Mouse (Mus musculus): ENCODE results near the gene Ganab. TPM values are rescaled to one million over a fixed set of nuclear protein-coding genes. Genes with fewer than 3 reads are reported as not detected.
A peak's percentile ranks its signal among the peaks of the same experiment; 100 is the strongest.

The Ganab gene
- polyA plus RNA-seq, 1 experiment = 190 TPM

- Histone ChIP-seq H3K4me1 (ENCODE audit: control insufficient read depth, insufficient read depth, low read length) (0 out of 2 replicates have a peak, but pooled peaks cover 2% of the 10 kb centered on the region), H3K27ac (ENCODE audit: insufficient read depth, low read length) (peak overlapping the region; percentile 70), H3K4me3 (ENCODE audit: insufficient read depth, low read length) (peak overlapping the region; percentile 96)
- TF ChIP-seq CTCF (IDR thresholded peaks at IDR 0.05; ENCODE audit: borderline replicate concordance, insufficient read depth, low read length) = no peak
- no peak for TF ChIP-seq POLR2A (IDR thresholded peaks at IDR 0.05; ENCODE audit: low read depth, low read length)
These were observed 56.3 kb downstream of the Ganab start for GRCm38 (mm10) chr19:8954171-8954570.

- Histone ChIP-seq H3K27ac (ENCODE audit: insufficient read depth, low read length) (no peak overlapping the region), H3K4me1 (ENCODE audit: control insufficient read depth, insufficient read depth, low read length) (peaks cover 5% of the 10 kb centered on the region), H3K4me3 (ENCODE audit: insufficient read depth, low read length) (no peak overlapping the region)
- TF ChIP-seq POLR2A (IDR thresholded peaks at IDR 0.05; ENCODE audit: low read depth, low read length) (no peak), CTCF (IDR thresholded peaks at IDR 0.05; ENCODE audit: borderline replicate concordance, insufficient read depth, low read length) (no peak)
These were observed 64.4 kb downstream of the Ganab start for GRCm38 (mm10) chr19:8962256-8962655.

- H3K4me3 ChIP-seq (ENCODE audit: insufficient read depth, low read length) = no peak overlapping the region
- H3K27ac ChIP-seq (ENCODE audit: insufficient read depth, low read length) = no peak overlapping the region
- TF ChIP-seq CTCF (IDR thresholded peaks at IDR 0.05; ENCODE audit: borderline replicate concordance, insufficient read depth, low read length) = no peak
- TF ChIP-seq POLR2A (IDR thresholded peaks at IDR 0.05; ENCODE audit: low read depth, low read length) = no peak
These were observed 67.2 kb downstream of the Ganab start for GRCm38 (mm10) chr19:8965075-8965474.

GRCm38 (mm10) chr19:8965771-8966170 is 67.9 kb downstream of the Ganab start:
- TF ChIP-seq CTCF (IDR thresholded peaks at IDR 0.05; ENCODE audit: borderline replicate concordance, insufficient read depth, low read length) = no peak
- peak; percentile 41; the same call in 1 of the 2 replicates for TF ChIP-seq POLR2A (IDR thresholded peaks at IDR 0.05; ENCODE audit: low read depth, low read length)
- Histone ChIP-seq H3K4me1 (ENCODE audit: control insufficient read depth, insufficient read depth, low read length) (peaks cover 5% of the 10 kb centered on the region), H3K4me3 (ENCODE audit: insufficient read depth, low read length) (no peak overlapping the region), H3K27ac (ENCODE audit: insufficient read depth, low read length) (peak overlapping the region; percentile 95)

More at GRCm38 (mm10) chr19:8965075-8965474, 67.2 kb downstream of the Ganab start:
- peaks cover 5% of the 10 kb centered on the region for H3K4me1 ChIP-seq (ENCODE audit: control insufficient read depth, insufficient read depth, low read length)

- peak overlapping the region; percentile 95 for H3K27ac ChIP-seq (ENCODE audit: insufficient read depth, low read length)
- peaks cover 6% of the 10 kb centered on the region for H3K4me1 ChIP-seq (ENCODE audit: control insufficient read depth, insufficient read depth, low read length)
- TF ChIP-seq POLR2A (IDR thresholded peaks at IDR 0.05; ENCODE audit: low read depth, low read length) (peak; percentile 4; the same call in 1 of the 2 replicates), CTCF (IDR thresholded peaks at IDR 0.05; ENCODE audit: borderline replicate concordance, insufficient read depth, low read length) (no peak)
- peak overlapping the region; percentile 48 for H3K4me3 ChIP-seq (ENCODE audit: insufficient read depth, low read length)
These were observed 68.3 kb downstream of the Ganab start for GRCm38 (mm10) chr19:8966198-8966589.

Other genes with a start within 250 kb of the Ganab start
- not detected in 2 replicates for gene Chrm1, start 234.3 kb upstream of the Ganab start, polyA plus RNA-seq (2011; ENCODE audit: insufficient read length, low read depth, missing spikeins)
- 203 and 309 TPM in 2 replicates for gene Slc3a2, start 174.7 kb upstream of the Ganab start, polyA plus RNA-seq (2011; ENCODE audit: insufficient read length, low read depth, missing spikeins)
- 46.5 and 52.3 TPM in 2 replicates for gene Wdr74, start 162.2 kb upstream of the Ganab start, polyA plus RNA-seq (2011; ENCODE audit: insufficient read length, low read depth, missing spikeins)
- not detected in 2 replicates for gene 1700092M07Rik, start 157.4 kb upstream of the Ganab start, polyA plus RNA-seq (2011; ENCODE audit: insufficient read length, low read depth, missing spikeins)
- 97.6 and 114 TPM in 2 replicates for gene Stx5a, start 156.7 kb upstream of the Ganab start, polyA plus RNA-seq (2011; ENCODE audit: insufficient read length, low read depth, missing spikeins)
- 172 and 183 TPM in 2 replicates for gene Nxf1, start 141.0 kb upstream of the Ganab start, polyA plus RNA-seq (2011; ENCODE audit: insufficient read length, low read depth, missing spikeins)
- gene Tmem223, start 127.1 kb upstream of the Ganab start, polyA plus RNA-seq (2011; ENCODE audit: insufficient read length, low read depth, missing spikeins) = 34.7 and 36.7 TPM in 2 replicates
- 41.7 and 49.2 TPM in 2 replicates for gene Tmem179b, start 123.6 kb upstream of the Ganab start, polyA plus RNA-seq (2011; ENCODE audit: insufficient read length, low read depth, missing spikeins)
- gene Taf6l, start 111.7 kb upstream of the Ganab start, polyA plus RNA-seq (2011; ENCODE audit: insufficient read length, low read depth, missing spikeins) = 15.7 and 22.7 TPM in 2 replicates
- gene Polr2g, start 99.5 kb upstream of the Ganab start, polyA plus RNA-seq (2011; ENCODE audit: insufficient read length, low read depth, missing spikeins) = 93.9 and 96.0 TPM in 2 replicates
- gene Zbtb3, start 95.5 kb upstream of the Ganab start, polyA plus RNA-seq (2011; ENCODE audit: insufficient read length, low read depth, missing spikeins) = 1.4 and 2.0 TPM in 2 replicates
- gene Ttc9c, start 78.7 kb upstream of the Ganab start, polyA plus RNA-seq (2011; ENCODE audit: insufficient read length, low read depth, missing spikeins) = 52.8 and 68.7 TPM in 2 replicates
- 78.5 and 98.7 TPM in 2 replicates for gene Hnrnpul2, start 78.1 kb upstream of the Ganab start, polyA plus RNA-seq (2011; ENCODE audit: insufficient read length, low read depth, missing spikeins)
- gene AC129217.1, start 68.3 kb upstream of the Ganab start, polyA plus RNA-seq (2011; ENCODE audit: insufficient read length, low read depth, missing spikeins) = 43.8 and 73.0 TPM in 2 replicates
- 41.2 and 50.0 TPM in 2 replicates for gene Bscl2, start 60.6 kb upstream of the Ganab start, polyA plus RNA-seq (2011; ENCODE audit: insufficient read length, low read depth, missing spikeins)
- gene Gng3, start 58.9 kb upstream of the Ganab start, polyA plus RNA-seq (2011; ENCODE audit: insufficient read length, low read depth, missing spikeins) = not detected in 2 replicates
- gene Lrrn4cl, start 47.3 kb upstream of the Ganab start, polyA plus RNA-seq (2011; ENCODE audit: insufficient read length, low read depth, missing spikeins) = 5.9 and 9.0 TPM in 2 replicates
- 104 and 112 TPM in 2 replicates for gene Ubxn1, start 26.6 kb upstream of the Ganab start, polyA plus RNA-seq (2011; ENCODE audit: insufficient read length, low read depth, missing spikeins)
- 16.3 and 22.3 TPM in 2 replicates for gene Uqcc3, start 17.1 kb upstream of the Ganab start, polyA plus RNA-seq (2011; ENCODE audit: insufficient read length, low read depth, missing spikeins)
- 11.7 and 28.6 TPM in 2 replicates for gene Lbhd1, start 14.3 kb upstream of the Ganab start, polyA plus RNA-seq (2011; ENCODE audit: insufficient read length, low read depth, missing spikeins)
- not detected in 2 replicates for gene Gm49403, start 14.1 kb upstream of the Ganab start, polyA plus RNA-seq (2011; ENCODE audit: insufficient read length, low read depth, missing spikeins)
- gene 1810009A15Rik, start 9.2 kb upstream of the Ganab start, polyA plus RNA-seq (2011; ENCODE audit: insufficient read length, low read depth, missing spikeins) = 61.7 and 68.8 TPM in 2 replicates
- 16.8 and 18.4 TPM in 2 replicates for gene Gm49416, start 9.1 kb upstream of the Ganab start, polyA plus RNA-seq (2011; ENCODE audit: insufficient read length, low read depth, missing spikeins)
- gene Ints5, start 5.1 kb upstream of the Ganab start, polyA plus RNA-seq (2011; ENCODE audit: insufficient read length, low read depth, missing spikeins) = 20.2 and 23.1 TPM in 2 replicates
- gene B3gat3, start 22.3 kb downstream of the Ganab start, polyA plus RNA-seq (2011; ENCODE audit: insufficient read length, low read depth, missing spikeins) = 26.7 and 28.9 TPM in 2 replicates
- gene Rom1, start 31.3 kb downstream of the Ganab start, polyA plus RNA-seq (2011; ENCODE audit: insufficient read length, low read depth, missing spikeins) = 2.7 and 3.5 TPM in 2 replicates
- 26.2 and 28.2 TPM in 2 replicates for gene Eml3, start 31.5 kb downstream of the Ganab start, polyA plus RNA-seq (2011; ENCODE audit: insufficient read length, low read depth, missing spikeins)
- 101 and 102 TPM in 2 replicates for gene Mta2, start 43.8 kb downstream of the Ganab start, polyA plus RNA-seq (2011; ENCODE audit: insufficient read length, low read depth, missing spikeins)
- 16.8 and 19.7 TPM in 2 replicates for gene Tut1, start 55.8 kb downstream of the Ganab start, polyA plus RNA-seq (2011; ENCODE audit: insufficient read length, low read depth, missing spikeins)
- 882 and 905 TPM in 2 replicates for gene Eef1g, start 69.0 kb downstream of the Ganab start, polyA plus RNA-seq (2011; ENCODE audit: insufficient read length, low read depth, missing spikeins)
- 559 and 687 TPM in 2 replicates for gene Ahnak, start 91.2 kb downstream of the Ganab start, polyA plus RNA-seq (2011; ENCODE audit: insufficient read length, low read depth, missing spikeins)
- not detected in 2 replicates for gene Scgb1a1, start 189.9 kb downstream of the Ganab start, polyA plus RNA-seq (2011; ENCODE audit: insufficient read length, low read depth, missing spikeins)
- gene Asrgl1, start 237.6 kb downstream of the Ganab start, polyA plus RNA-seq (2011; ENCODE audit: insufficient read length, low read depth, missing spikeins) = 2.8 and 3.3 TPM in 2 replicates